Mouse (Mus musculus) retina, adult 2 months (tissue): ENCODE measurements around the gene Fcrl5.

Experiments
- DNase-seq: peaks from one replicate; pipeline ENCODE4 v3.0.0-alpha.2; 2012; ENCODE audit warnings: low read depth, low spot score

The Fcrl5 gene

DNA sequence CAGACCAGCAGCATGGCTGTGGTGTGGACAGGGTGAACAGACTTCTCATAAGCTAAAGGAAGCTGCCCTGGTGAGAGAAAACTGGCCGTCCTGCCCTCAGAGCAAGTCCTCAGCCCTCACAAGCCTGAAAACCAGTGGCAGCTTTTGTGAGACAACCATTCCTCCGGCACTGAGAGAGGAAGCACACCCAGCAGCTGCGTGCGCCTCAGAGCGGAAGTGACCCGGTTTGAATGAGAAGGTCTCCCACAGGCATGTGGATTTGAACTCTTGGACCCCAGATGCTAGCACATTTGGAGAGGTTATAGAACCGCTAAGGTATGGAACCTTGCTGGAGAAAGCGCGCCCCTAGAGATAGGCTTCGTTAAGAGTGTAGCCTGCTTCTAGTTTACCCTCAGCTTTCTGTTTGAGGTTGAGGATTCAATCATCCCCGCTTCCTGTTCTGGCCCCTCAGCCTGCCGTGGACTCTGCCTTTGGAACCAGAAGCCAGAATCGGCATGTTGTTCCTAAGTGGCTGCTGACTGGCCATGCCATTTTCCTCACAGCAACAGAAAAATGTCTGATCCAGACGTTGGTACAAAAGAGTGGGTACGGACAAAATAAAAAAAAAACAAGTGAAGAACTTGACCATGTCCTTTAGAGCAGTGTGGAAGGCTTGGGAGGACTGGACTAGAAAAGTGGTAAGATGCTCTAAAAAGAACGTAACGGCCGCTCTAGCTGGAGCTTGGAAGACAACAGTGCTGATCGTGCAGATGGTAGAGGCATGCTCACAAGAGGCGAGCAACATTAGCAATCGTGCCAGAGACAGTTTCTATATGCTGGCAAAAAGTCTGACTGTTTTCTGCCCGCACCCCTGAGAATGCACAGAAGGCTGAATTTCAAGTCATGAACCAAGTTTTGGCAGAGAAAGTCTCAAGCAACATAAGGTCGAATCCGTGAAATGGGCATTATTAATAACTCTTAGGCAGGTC is 64.8 kb downstream of the Fcrl5 start:
- no peak for DNase-seq

- no peak for DNase-seq
Measured at GRCm38 (mm10) chr3:87501151-87501550, 65.6 kb downstream of the Fcrl5 start.

- DNase-seq = no peak
Measured at GRCm38 (mm10) chr3:87502771-87503170, 67.2 kb downstream of the Fcrl5 start.

DNA sequence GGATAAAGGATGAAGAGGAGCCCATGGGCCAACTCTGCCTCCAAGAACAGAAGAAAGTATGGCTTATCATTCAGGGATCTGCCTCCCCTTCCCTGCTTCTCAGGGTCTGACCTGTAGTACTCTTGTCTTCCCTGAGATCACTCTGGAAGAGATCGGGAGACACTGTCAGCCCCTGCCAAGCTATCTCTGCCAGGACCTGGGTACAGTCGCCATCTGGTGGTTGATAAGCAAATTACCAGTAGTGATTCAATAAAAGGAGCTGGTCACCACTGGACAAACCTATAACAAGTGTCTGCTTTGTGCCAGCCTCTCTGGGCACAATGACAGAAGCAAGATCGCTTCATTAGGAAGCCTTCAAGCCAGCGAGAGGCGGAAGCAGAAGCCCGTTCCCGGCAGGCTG is 68.8 kb downstream of the Fcrl5 start:
- no peak for DNase-seq

GRCm38 (mm10) chr3:87504749-87505425 is 69.3 kb downstream of the Fcrl5 start:
- DNase-seq = no peak

GRCm38 (mm10) chr3:87506456-87507416 is 71.2 kb downstream of the Fcrl5 start:
- DNase-seq = no peak

DNA sequence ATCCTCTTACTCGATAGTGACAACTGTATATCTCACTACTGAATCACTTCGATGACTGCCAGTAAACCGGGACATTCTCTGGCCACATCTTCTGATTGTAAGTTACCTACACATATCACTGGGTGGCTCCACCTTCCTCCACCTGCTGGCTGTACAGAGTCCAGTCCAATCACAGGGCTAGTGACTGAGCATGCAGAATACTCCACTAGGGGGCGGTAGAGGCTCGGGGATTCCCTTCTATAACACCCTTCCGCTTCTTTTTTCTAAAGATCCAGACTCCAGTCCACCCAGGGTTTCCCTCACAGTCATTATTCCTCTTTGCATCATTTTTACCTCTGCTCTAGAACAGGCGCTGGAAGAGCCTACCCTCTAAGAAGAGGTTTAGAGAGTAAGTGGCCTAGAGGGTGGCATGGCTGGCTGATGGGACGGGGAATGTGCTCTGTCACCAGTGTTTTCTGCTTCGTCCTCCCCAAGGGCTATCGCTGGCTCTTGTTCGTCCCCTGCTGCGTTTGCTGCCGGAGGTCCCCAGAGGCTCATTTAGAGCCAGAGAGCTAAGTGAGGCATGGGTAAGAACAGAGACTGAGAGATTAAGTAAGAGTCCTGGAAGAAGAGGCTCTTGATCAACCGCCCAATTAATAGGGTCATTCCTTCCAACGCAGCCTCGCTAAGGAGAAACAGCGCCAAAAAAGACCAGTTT is 72.8 kb downstream of the Fcrl5 start:
- DNase-seq = peak; percentile 64

DNA sequence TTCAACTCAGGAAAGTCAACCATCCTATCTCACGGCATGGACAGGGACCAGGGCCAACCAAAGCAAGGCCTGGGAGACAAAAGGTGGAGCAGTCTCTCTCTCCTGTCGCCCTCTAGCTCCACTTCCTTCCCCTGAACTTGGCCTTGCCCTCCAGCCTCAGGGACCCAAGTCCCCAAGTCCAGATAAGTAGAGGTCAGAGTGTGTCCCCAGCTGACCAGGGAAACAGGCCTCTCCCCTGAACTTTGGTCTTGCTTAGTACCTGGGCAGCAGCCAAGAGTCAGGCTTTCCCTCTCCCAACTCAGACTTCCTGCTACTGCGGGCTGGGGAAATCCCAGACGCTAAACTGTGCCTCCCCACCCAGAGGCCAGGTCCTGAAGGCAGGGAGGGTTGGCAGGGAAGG is 73.5 kb downstream of the Fcrl5 start:
- no peak for DNase-seq

GRCm38 (mm10) chr3:87510832-87511231 is 75.3 kb downstream of the Fcrl5 start:
- no peak for DNase-seq

GRCm38 (mm10) chr3:87511971-87512765 is 76.6 kb downstream of the Fcrl5 start:
- no peak for DNase-seq

DNA sequence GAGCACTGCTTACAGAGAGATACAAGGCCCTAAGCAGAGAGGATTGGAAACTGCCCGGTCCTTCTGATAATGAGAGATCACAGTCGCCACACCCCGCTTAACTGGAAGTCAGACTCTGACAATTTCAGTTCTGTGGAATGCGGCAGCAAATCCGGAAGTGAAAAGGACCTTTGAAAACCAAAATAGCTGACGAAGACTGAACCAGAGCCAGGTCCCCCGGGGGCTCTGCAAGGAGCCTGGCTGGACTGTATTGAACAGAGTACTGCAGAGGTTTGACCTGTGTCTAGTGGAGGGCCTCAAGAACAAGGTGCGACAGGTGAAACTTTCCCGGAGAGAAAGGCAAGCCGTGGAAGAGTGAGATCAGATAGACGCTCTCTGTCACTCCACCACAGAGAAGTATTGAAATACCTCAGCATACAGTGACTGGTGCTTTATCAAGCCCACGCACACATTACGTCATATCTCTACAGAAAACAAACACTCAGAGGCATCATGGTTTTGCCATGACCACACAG is 80.1 kb downstream of the Fcrl5 start:
- no peak for DNase-seq

GRCm38 (mm10) chr3:87518425-87518824 is 82.9 kb downstream of the Fcrl5 start:
- DNase-seq = no peak

GRCm38 (mm10) chr3:87521126-87521525 is 85.6 kb downstream of the Fcrl5 start:
- DNase-seq = no peak

GRCm38 (mm10) chr3:87521833-87522232 is 86.3 kb downstream of the Fcrl5 start:
- DNase-seq = no peak

DNA sequence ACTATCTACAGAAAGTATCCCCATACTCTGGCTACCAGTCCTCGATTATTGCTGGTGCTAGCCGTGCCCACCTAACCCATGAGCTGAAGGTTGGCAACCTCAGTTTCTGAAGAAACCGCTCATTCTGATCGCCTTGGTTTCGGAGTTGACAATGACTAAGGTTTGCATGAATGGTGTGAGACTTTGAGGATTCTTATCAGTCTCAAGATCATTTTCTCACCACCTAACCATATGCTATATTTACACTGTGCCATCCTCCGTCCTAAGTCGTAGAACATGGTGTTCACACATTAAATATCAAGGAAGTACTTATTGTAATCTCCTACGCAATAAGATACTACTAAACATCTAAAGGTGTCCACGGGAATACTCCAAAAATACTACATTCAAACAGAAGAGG is 88.1 kb downstream of the Fcrl5 start:
- DNase-seq = no peak

GRCm38 (mm10) chr3:87525043-87525836 is 89.7 kb downstream of the Fcrl5 start, which contains the start of gene Etv3:
Gene Etv3, plus strand, starts transcription at chr3:87525407.
- peak; percentile 76 for DNase-seq

GRCm38 (mm10) chr3:87525837-87526570 is 90.4 kb downstream of the Fcrl5 start:
- DNase-seq = no peak

- DNase-seq = no peak
Measured at GRCm38 (mm10) chr3:87527139-87527538, 91.6 kb downstream of the Fcrl5 start.
